Mouse (Mus musculus) cerebellum, adult 9-10 months (tissue): ENCODE data around the gene H2-Q10.
A peak's percentile ranks its signal among the peaks of the same experiment; 100 is the strongest.
"Not testable (repeated sequence)": the region's sequence is repeated elsewhere in the genome, so short reads cannot be mapped to it uniquely, and the experiment has no call there.

Source experiments
- DNase-seq: peaks from one replicate; pipeline ENCODE4 v3.0.0; 2022

Gene H2-Q10

GRCm38 (mm10) chr17:35469842-35470751 is at the start of gene H2-Q10:
Gene H2-Q10, plus strand, starts transcription at chr17:35470089.
- DNase-seq = no peak

GRCm38 (mm10) chr17:35420206-35420810 is 49.6 kb upstream of the H2-Q10 start:
- not testable (repeated sequence) for DNase-seq

- not testable (repeated sequence) for DNase-seq
Observed at GRCm38 (mm10) chr17:35421331-35421730, 48.6 kb upstream of the H2-Q10 start.

- not testable (repeated sequence) for DNase-seq
Observed at GRCm38 (mm10) chr17:35422360-35422759, 47.5 kb upstream of the H2-Q10 start.

GRCm38 (mm10) chr17:35423131-35423810 is 46.6 kb upstream of the H2-Q10 start:
- DNase-seq = not testable (repeated sequence)

GRCm38 (mm10) chr17:35424106-35424505 is 45.8 kb upstream of the H2-Q10 start:
- DNase-seq = not testable (repeated sequence)

GRCm38 (mm10) chr17:35424624-35425416 is 45.1 kb upstream of the H2-Q10 start, which contains the start of gene H2-Q6:
Gene H2-Q6, plus strand, starts transcription at chr17:35424850.
- DNase-seq = peak; percentile 18

- DNase-seq = not testable (repeated sequence)
Observed at GRCm38 (mm10) chr17:35425474-35425873, 44.4 kb upstream of the H2-Q10 start.

- DNase-seq = not testable (repeated sequence)
Observed at GRCm38 (mm10) chr17:35428883-35429282, 41.0 kb upstream of the H2-Q10 start.

GRCm38 (mm10) chr17:35430671-35431070 is 39.2 kb upstream of the H2-Q10 start:
- DNase-seq = not testable (repeated sequence)

GRCm38 (mm10) chr17:35432167-35432566 is 37.7 kb upstream of the H2-Q10 start:
- not testable (repeated sequence) for DNase-seq

- DNase-seq = not testable (repeated sequence)
Observed at GRCm38 (mm10) chr17:35434836-35435235, 35.1 kb upstream of the H2-Q10 start.

GRCm38 (mm10) chr17:35435577-35435976 is 34.3 kb upstream of the H2-Q10 start:
- not testable (repeated sequence) for DNase-seq

GRCm38 (mm10) chr17:35437386-35437936 is 32.4 kb upstream of the H2-Q10 start:
- DNase-seq = not testable (repeated sequence)

GRCm38 (mm10) chr17:35438395-35438794 is 31.5 kb upstream of the H2-Q10 start:
- not testable (repeated sequence) for DNase-seq

GRCm38 (mm10) chr17:35438885-35439284 is 31.0 kb upstream of the H2-Q10 start, which contains the start of gene H2-Q7:
Gene H2-Q7, plus strand, starts transcription at chr17:35439155.
- DNase-seq = peak; percentile 39

- DNase-seq = not testable (repeated sequence)
Observed at GRCm38 (mm10) chr17:35439295-35439747, 30.6 kb upstream of the H2-Q10 start.

GRCm38 (mm10) chr17:35439925-35440645 is 29.8 kb upstream of the H2-Q10 start:
- DNase-seq = not testable (repeated sequence)

GRCm38 (mm10) chr17:35442376-35442775 is 27.5 kb upstream of the H2-Q10 start:
- not testable (repeated sequence) for DNase-seq

- DNase-seq = not testable (repeated sequence)
Observed at GRCm38 (mm10) chr17:35444510-35444909, 25.4 kb upstream of the H2-Q10 start.

- DNase-seq = not testable (repeated sequence)
Observed at GRCm38 (mm10) chr17:35458247-35458646, 11.6 kb upstream of the H2-Q10 start.
